Mouse (Mus musculus) neural tube, embryonic 13.5 days (tissue): ENCODE data around the gene Acad9. TPM values are rescaled to one million over a fixed set of nuclear protein-coding genes. Genes with fewer than 3 reads are reported as not detected.
"Not testable (repeated sequence)": the region's sequence is repeated elsewhere in the genome, so short reads cannot be mapped to it uniquely, and the experiment has no call there.

Experiments
- ATAC-seq: fragments of 200-750 bp; cut with Nextera tagmentation; 2 replicates; pipeline ENCODE4 v1.8.0; 2017; ENCODE audit warnings: low read depth, mild to moderate bottlenecking, moderate TSS enrichment, moderate library complexity
- H3K27ac ChIP-seq: fragments of 300-500 bp; sonication (generic); replicated peaks from 2 replicates; pipeline ENCODE4 v1.5.1; 2015; ENCODE audit warnings: moderate library complexity, mild to moderate bottlenecking, inconsistent platforms
- H3K27me3 ChIP-seq: fragments of 300-500 bp; sonication (generic); 2 replicates; pipeline ENCODE4 v1.6.1; 2015; ENCODE audit warnings: mild to moderate bottlenecking, inconsistent platforms
- H3K36me3 ChIP-seq: fragments of 300-500 bp; sonication (generic); 2 replicates; pipeline ENCODE4 v1.6.1; 2015; ENCODE audit warnings: mild to moderate bottlenecking, inconsistent platforms
- H3K4me1 ChIP-seq: fragments of 300-500 bp; sonication (generic); replicated peaks from 2 replicates; pipeline ENCODE4 v1.6.1; 2015; ENCODE audit warnings: inconsistent platforms
- H3K4me2 ChIP-seq: fragments of 300-500 bp; sonication (generic); 2 replicates; pipeline ENCODE4 v1.6.1; 2015; ENCODE audit warnings: inconsistent platforms, mild to moderate bottlenecking, moderate library complexity
- H3K4me3 ChIP-seq: fragments of 300-500 bp; sonication (generic); 2 replicates; pipeline ENCODE4 v1.5.1; 2015; ENCODE audit warnings: mild to moderate bottlenecking, inconsistent platforms
- H3K9ac ChIP-seq: fragments of 300-500 bp; sonication (generic); 2 replicates; pipeline ENCODE4 v1.6.1; 2015; ENCODE audit warnings: moderate library complexity, mild to moderate bottlenecking, inconsistent platforms
- H3K9me3 ChIP-seq: fragments of 300-500 bp; sonication (generic); 2 replicates; pipeline ENCODE4 v1.6.1; 2016; ENCODE audit warnings: inconsistent platforms
- WGBS: fragments of 180-500 bp; shearing (Covaris S2); methylation state at CpG from one replicate; pipeline ENCODE4 v1.1.7; 2015; 5-methylcytosine and 5-hydroxymethylcytosine counted together
- polyA plus RNA-seq: library from polyadenylated mRNA; unstranded; fragments of >200 nt; fragmentation: Nextera tagmentation; extraction: Ambion mirVana; gene quantifications from 2 replicates; pipeline ENCODE4 v1.2.1, GENCODE M21; 2015

Gene Acad9
- polyA plus RNA-seq, 1 experiment from 2014 or later = 81.2 TPM

- no peaks in the 10 kb centered on the region for H3K27me3 ChIP-seq
- no peak for ATAC-seq
These were observed 54.1 kb downstream of the Acad9 start for GRCm38 (mm10) chr3:36119684-36120548.

GRCm38 (mm10) chr3:36126176-36126575 lies 60.4 kb downstream of the Acad9 start:
- not testable (repeated sequence) for H3K4me3 ChIP-seq, H3K4me2 ChIP-seq, ATAC-seq, H3K36me3 ChIP-seq, H3K9me3 ChIP-seq, H3K27me3 ChIP-seq, H3K27ac ChIP-seq, H3K9ac ChIP-seq, H3K4me1 ChIP-seq
- 94% methylated on average over 9 of the region's 9 CpGs for WGBS

More at GRCm38 (mm10) chr3:36119684-36120548, 54.1 kb downstream of the Acad9 start:
- H3K36me3 ChIP-seq = no peaks in the 10 kb centered on the region
- no peak overlapping the region for H3K9ac ChIP-seq
- H3K4me2 ChIP-seq = no peak overlapping the region
- no peaks in the 10 kb centered on the region for H3K4me1 ChIP-seq
- no peak overlapping the region for H3K27ac ChIP-seq
- H3K9me3 ChIP-seq = peaks cover 7% of the 10 kb centered on the region; the same call in 1 of the 2 replicates
- no peak overlapping the region for H3K4me3 ChIP-seq

GRCm38 (mm10) chr3:36136152-36136551 lies 70.4 kb downstream of the Acad9 start:
- H3K9me3 ChIP-seq = no peaks in the 10 kb centered on the region
- ATAC-seq = no peak
- no peak overlapping the region for H3K9ac ChIP-seq
- no peak overlapping the region for H3K27ac ChIP-seq
- H3K27me3 ChIP-seq = no peaks in the 10 kb centered on the region
- H3K4me3 ChIP-seq = no peak overlapping the region
- no peaks in the 10 kb centered on the region for H3K4me1 ChIP-seq
- H3K36me3 ChIP-seq = no peaks in the 10 kb centered on the region
- H3K4me2 ChIP-seq = no peak overlapping the region

DNA sequence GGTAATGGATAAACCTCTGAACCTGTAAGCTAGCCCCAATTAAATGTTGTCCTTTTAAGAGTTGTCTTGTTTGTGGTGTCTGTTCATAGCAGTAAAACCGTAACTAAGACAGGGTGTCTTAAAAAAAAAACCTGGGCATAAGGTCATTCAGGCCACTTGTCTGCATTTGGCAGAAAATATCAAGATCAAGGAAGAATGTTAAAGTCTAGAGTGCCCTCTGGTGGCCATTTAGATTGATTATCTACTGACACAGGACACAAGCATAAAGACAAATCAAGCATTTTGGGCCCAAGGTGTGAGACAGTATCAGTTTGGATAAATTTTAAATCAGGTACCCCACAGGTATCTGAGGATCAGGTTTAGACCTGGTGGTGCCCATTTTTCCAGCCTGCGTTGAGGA lies 71.8 kb downstream of the Acad9 start:
- WGBS = 53% methylated on average over 2 of the region's 2 CpGs
- Histone ChIP-seq H3K4me2 (no peak overlapping the region), H3K4me3 (no peak overlapping the region), H3K27me3 (no peaks in the 10 kb centered on the region), H3K9me3 (no peaks in the 10 kb centered on the region), H3K36me3 (no peaks in the 10 kb centered on the region), H3K27ac (no peak overlapping the region), H3K4me1 (no peaks in the 10 kb centered on the region), H3K9ac (no peak overlapping the region)
- no peak for ATAC-seq

GRCm38 (mm10) chr3:36138171-36138660 lies 72.4 kb downstream of the Acad9 start:
- H3K27ac ChIP-seq = no peak overlapping the region
- 73% methylated on average over 1 of the region's 1 CpGs for WGBS
- H3K27me3 ChIP-seq = no peaks in the 10 kb centered on the region
- H3K9ac ChIP-seq = no peak overlapping the region
- H3K36me3 ChIP-seq = no peaks in the 10 kb centered on the region
- no peaks in the 10 kb centered on the region for H3K4me1 ChIP-seq
- no peak for ATAC-seq
- no peak overlapping the region for H3K4me2 ChIP-seq
- no peak overlapping the region for H3K4me3 ChIP-seq
- H3K9me3 ChIP-seq = no peaks in the 10 kb centered on the region

DNA sequence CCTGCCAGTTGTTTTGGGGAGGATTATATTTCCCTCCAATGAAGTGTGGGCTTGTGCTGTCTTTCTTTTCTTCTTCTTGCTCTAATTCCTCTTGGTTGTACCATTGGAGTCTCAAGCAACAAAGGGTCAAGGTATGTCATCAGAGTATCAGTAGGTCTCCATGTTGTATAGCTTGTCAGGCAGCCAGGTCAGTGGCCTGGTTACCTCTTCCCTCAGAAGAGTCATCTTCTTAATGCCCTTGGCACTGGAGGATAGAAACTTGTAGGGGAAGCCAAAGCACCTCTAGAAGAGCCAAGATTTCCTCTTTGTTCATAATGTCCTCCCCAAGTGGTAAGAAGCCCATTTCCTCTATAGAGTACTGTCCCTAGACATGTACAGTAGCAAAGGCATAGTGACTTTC lies 73.2 kb downstream of the Acad9 start:
- no peaks in the 10 kb centered on the region for H3K9me3 ChIP-seq
- H3K4me3 ChIP-seq = no peak overlapping the region
- no peak overlapping the region for H3K4me2 ChIP-seq
- ATAC-seq = no peak
- no peak overlapping the region for H3K9ac ChIP-seq
- no peaks in the 10 kb centered on the region for H3K36me3 ChIP-seq
- no peaks in the 10 kb centered on the region for H3K27me3 ChIP-seq
- no peaks in the 10 kb centered on the region for H3K4me1 ChIP-seq
- no peak overlapping the region for H3K27ac ChIP-seq

Other genes with a start within 250 kb of the Acad9 start
- gene Dcun1d1, start 128.5 kb upstream of the Acad9 start, polyA plus RNA-seq = 98.8 and 114 TPM in 2 replicates
- 33.3 and 37.2 TPM in 2 replicates for gene Mccc1, start 65.3 kb upstream of the Acad9 start, polyA plus RNA-seq
- not detected in 2 replicates for gene Ccdc144b, start 12.4 kb upstream of the Acad9 start, polyA plus RNA-seq
- gene D3Ertd254e, start 85.0 kb downstream of the Acad9 start, polyA plus RNA-seq = 12.3 and 14.0 TPM in 2 replicates
- gene Qrfpr, start 156.3 kb downstream of the Acad9 start, polyA plus RNA-seq = 0.47 and 0.59 TPM in 2 replicates